Mouse (Mus musculus) lung, postnatal 0 days (tissue): ENCODE measurements around the gene Rps18.

Experiments
- CTCF ChIP-seq: IDR thresholded peaks from 2 replicates; pipeline ENCODE4 v1.5.1; 2016; ENCODE audit warnings: antibody characterized with exemption, mild to moderate bottlenecking
- EP300 ChIP-seq: IDR thresholded peaks from 2 replicates; pipeline ENCODE4 v1.6.1; 2016; ENCODE audit warnings: antibody characterized with exemption, mild to moderate bottlenecking, control low read depth

GRCm38 (mm10) chr17:33959948-33960347, 4.1 kb upstream of the Rps18 start:
- TF ChIP-seq CTCF (no peak), EP300 (no peak)
